Mouse (Mus musculus) thymus, adult 18-20 months (tissue): ENCODE measurements around the gene Reps1.

ENCODE experiments used
- DNase-seq, 2 experiments: peaks; one replicate each; pipeline ENCODE4 v3.0.0; 2022; ENCODE audit warnings: mixed read lengths in 2 of 2

Reps1 gene

GRCm38 (mm10) chr10:18142231-18142630 lies 86.6 kb downstream of the Reps1 start:
- DNase-seq = no peak

DNA sequence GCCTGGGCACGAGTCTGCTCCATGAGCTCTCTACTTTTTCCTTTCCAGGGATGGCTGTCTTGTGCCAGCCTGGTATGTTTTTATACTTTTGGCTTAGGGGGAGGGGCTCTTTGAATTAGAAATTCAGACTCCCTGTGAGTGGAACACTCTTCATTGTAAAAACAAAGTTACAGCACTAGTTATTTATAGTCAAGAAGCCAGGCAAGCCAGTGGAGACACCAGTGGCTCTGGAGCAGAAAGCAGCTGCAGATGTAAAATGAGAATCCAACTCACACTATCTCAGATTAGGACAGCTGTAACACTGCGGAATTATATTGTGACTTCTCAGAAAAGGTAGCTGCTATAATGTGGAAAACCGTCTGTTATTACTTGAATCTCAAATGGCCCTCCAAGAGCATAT lies 91.6 kb downstream of the Reps1 start:
- DNase-seq = no peak

DNA sequence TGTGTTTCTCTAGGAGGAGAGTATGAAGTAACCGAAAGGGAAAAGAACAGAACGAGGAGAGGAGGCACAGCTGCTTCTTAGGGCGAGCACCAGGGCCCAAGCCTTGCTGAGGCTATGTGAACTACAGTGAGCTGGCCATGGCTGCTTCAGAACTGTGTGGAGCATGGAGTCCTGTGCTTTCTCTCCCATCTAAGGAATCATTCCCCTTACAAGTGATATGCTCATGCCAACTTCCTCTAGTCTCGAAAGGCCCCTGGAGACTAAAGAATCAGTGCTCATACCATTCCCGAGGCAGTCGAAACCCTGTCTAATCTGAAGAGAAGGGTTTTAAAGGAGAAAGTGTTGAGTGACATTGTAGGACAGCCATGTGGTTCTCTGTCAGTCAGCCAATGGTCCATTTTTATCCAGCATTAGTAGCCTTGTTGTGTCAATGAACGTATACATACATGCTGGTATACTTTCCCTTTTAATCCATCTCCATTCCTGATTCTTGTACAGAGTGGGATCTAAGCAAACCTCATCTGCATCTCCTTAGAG lies 106.8 kb downstream of the Reps1 start:
- no peak for DNase-seq
